Mouse (Mus musculus): ENCODE measurements around the gene Rab36. TPM values are rescaled to one million over a fixed set of nuclear protein-coding genes. Genes with fewer than 3 reads are reported as not detected.

Gene Rab36
- total RNA-seq, 2 experiments from 2014 or later, result 0.66 to 0.76 TPM

GRCm38 (mm10) chr10:75063301-75063965, 26.6 kb downstream of the Rab36 start:
- DNase-seq, result no peak
- intact Hi-C loops (cut with DNase I; ENCODE audit: low total_unique reads), result loop anchor here (5.0 kb wide), 1 partner anchor 44 kb away; no protein-coding TSS in a partner anchor

GRCm38 (mm10) chr10:75065691-75066090, 28.8 kb downstream of the Rab36 start:
- no peak for DNase-seq
- intact Hi-C loops (cut with DNase I; ENCODE audit: low total_unique reads), result no loop called here

- DNase-seq, result no peak
- intact Hi-C loops (cut with DNase I; ENCODE audit: low total_unique reads), result no loop called here
Measured at GRCm38 (mm10) chr10:75067446-75067845, 30.6 kb downstream of the Rab36 start.

- no peak for DNase-seq
Measured at GRCm38 (mm10) chr10:75068086-75068485, 31.2 kb downstream of the Rab36 start.

GRCm38 (mm10) chr10:75068624-75069328, 31.9 kb downstream of the Rab36 start:
- intact Hi-C loops (cut with DNase I; ENCODE audit: low total_unique reads), result no loop called here
- DNase-seq, result no peak

More at GRCm38 (mm10) chr10:75068086-75068485, 31.2 kb downstream of the Rab36 start:
- intact Hi-C loops (cut with DNase I; ENCODE audit: low total_unique reads), result no loop called here

- no peak for DNase-seq
- intact Hi-C loops (cut with DNase I; ENCODE audit: low total_unique reads), result loop anchor here (5.0 kb wide), 1 partner anchor 67 kb away; no protein-coding TSS in a partner anchor
Measured at GRCm38 (mm10) chr10:75070281-75070976, 33.6 kb downstream of the Rab36 start.

- intact Hi-C loops (cut with DNase I; ENCODE audit: low total_unique reads), result no loop called here
- no peak for DNase-seq
Measured at GRCm38 (mm10) chr10:75075665-75076064, 38.8 kb downstream of the Rab36 start.

- intact Hi-C loops (cut with DNase I; ENCODE audit: low total_unique reads), result no loop called here
- no peak for DNase-seq
Measured at GRCm38 (mm10) chr10:75078174-75079128, 41.6 kb downstream of the Rab36 start.

GRCm38 (mm10) chr10:75085330-75085729, 48.5 kb downstream of the Rab36 start:
- no peak for DNase-seq
- intact Hi-C loops (cut with DNase I; ENCODE audit: low total_unique reads), result no loop called here

- no peak for DNase-seq
- intact Hi-C loops (cut with DNase I; ENCODE audit: low total_unique reads), result no loop called here
Measured at GRCm38 (mm10) chr10:75088471-75088870, 51.6 kb downstream of the Rab36 start.

GRCm38 (mm10) chr10:75091478-75092152, 54.8 kb downstream of the Rab36 start:
- peak; percentile 35 for DNase-seq
- intact Hi-C loops (cut with DNase I; ENCODE audit: low total_unique reads), result no loop called here

- intact Hi-C loops (cut with DNase I; ENCODE audit: low total_unique reads), result no loop called here
- DNase-seq, result no peak
Measured at GRCm38 (mm10) chr10:75093252-75093987, 56.6 kb downstream of the Rab36 start.

GRCm38 (mm10) chr10:75094338-75094737, 57.5 kb downstream of the Rab36 start:
- DNase-seq, result no peak
- intact Hi-C loops (cut with DNase I; ENCODE audit: low total_unique reads), result no loop called here

- no peak for DNase-seq
- intact Hi-C loops (cut with DNase I; ENCODE audit: low total_unique reads), result no loop called here
Measured at GRCm38 (mm10) chr10:75095216-75095615, 58.4 kb downstream of the Rab36 start.

GRCm38 (mm10) chr10:75098446-75099183, 61.8 kb downstream of the Rab36 start:
- DNase-seq, result no peak
- intact Hi-C loops (cut with DNase I; ENCODE audit: low total_unique reads), result no loop called here

GRCm38 (mm10) chr10:75100298-75100697, 63.4 kb downstream of the Rab36 start:
- intact Hi-C loops (cut with DNase I; ENCODE audit: low total_unique reads), result no loop called here

GRCm38 (mm10) chr10:75103502-75103901, 66.6 kb downstream of the Rab36 start:
- no peak for DNase-seq
- intact Hi-C loops (cut with DNase I; ENCODE audit: low total_unique reads), result no loop called here

More at GRCm38 (mm10) chr10:75100298-75100697, 63.4 kb downstream of the Rab36 start:
- DNase-seq, result no peak

All from gastrocnemius, postnatal 14 days (tissue).